23 mouse cellular contexts compared by ENCODE assay signal in genomic region chr9:51798251-51798650, GRCm38 (mm10). TPM values are rescaled to one million over a fixed set of nuclear protein-coding genes. Genes with fewer than 3 reads are reported as not detected.
"Had no signal": no experiment of that assay in that cellular context is flagged by ENCODE, and none has a peak within 500 bp of the region (broad histone marks: within the 10 kb centered on the region; RNA-seq: fewer than 3 reads in every experiment).

No protein-coding gene starts in this region.

- H3K4me2 ChIP-seq: heart, embryonic 11.5 days; hindbrain, embryonic 13.5 days; hindbrain, embryonic 15.5 days; kidney, embryonic 15.5 days; limb, embryonic 13.5 days; limb, embryonic 15.5 days; liver, embryonic 12.5 days had no signal

- H3K9me3 ChIP-seq: hindbrain, embryonic 13.5 days; hindbrain, embryonic 15.5 days; kidney, embryonic 15.5 days; limb, embryonic 13.5 days; limb, embryonic 15.5 days; liver, embryonic 12.5 days had no signal

- ATAC-seq: hindbrain, postnatal 0 days; intestine, embryonic 16.5 days; liver, embryonic 12.5 days had no signal

- H3K4me3 ChIP-seq: hindbrain, embryonic 13.5 days; hindbrain, embryonic 15.5 days; kidney, embryonic 15.5 days; limb, embryonic 13.5 days; limb, embryonic 15.5 days; liver, embryonic 12.5 days had no signal

- DNase-seq: gastrocnemius, postnatal 14 days; gastrocnemius, postnatal 36 days; kidney, adult 11 months; kidney, adult 2 months; kidney, adult 9 months; kidney, postnatal 14 days; kidney, postnatal 36 days; layer of hippocampus, adult 9-11 months; layer of hippocampus, postnatal 36 days; left cerebral cortex, postnatal 4 days; lung, adult 18-20 months had no signal

- H3K9ac ChIP-seq: hindbrain, embryonic 13.5 days; hindbrain, embryonic 15.5 days; kidney, embryonic 15.5 days; limb, embryonic 13.5 days; limb, embryonic 15.5 days; liver, embryonic 12.5 days; liver, embryonic 14.5 days had no signal

- H3K27ac ChIP-seq: hindbrain, embryonic 13.5 days; hindbrain, embryonic 15.5 days; hindbrain, postnatal 0 days; kidney, embryonic 15.5 days; kidney, postnatal 0 days; limb, embryonic 13.5 days; limb, embryonic 15.5 days; liver, embryonic 12.5 days; liver, embryonic 14.5 days had no signal

- H3K27me3 ChIP-seq: hindbrain, embryonic 13.5 days; hindbrain, embryonic 15.5 days; kidney, embryonic 15.5 days; limb, embryonic 13.5 days; limb, embryonic 15.5 days; liver, embryonic 12.5 days had no signal

- H3K36me3 ChIP-seq: hindbrain, embryonic 13.5 days; hindbrain, embryonic 15.5 days; kidney, embryonic 15.5 days; limb, embryonic 13.5 days; limb, embryonic 15.5 days; liver, embryonic 12.5 days had no signal

- H3K4me1 ChIP-seq: hindbrain, embryonic 13.5 days; hindbrain, embryonic 15.5 days; kidney, embryonic 15.5 days; limb, embryonic 13.5 days; limb, embryonic 15.5 days; liver, embryonic 12.5 days had no signal

RNA-seq across cellular contexts. Expression of gene Arhgap20, which starts 33.1 kb away (rescaled TPM):
- total RNA-seq: hematopoietic stem cell, adult 5-6 weeks had no signal
